Mouse (Mus musculus) hindbrain, postnatal 0 days (tissue): ENCODE measurements around the gene Mylpf. TPM values are rescaled to one million over a fixed set of nuclear protein-coding genes. Genes with fewer than 3 reads are reported as not detected.
"Not testable (repeated sequence)": the region's sequence is repeated elsewhere in the genome, so short reads cannot be mapped to it uniquely, and the experiment has no call there.

ENCODE experiments used
- ATAC-seq: fragments of 200-750 bp; cut with Nextera tagmentation; 2 replicates; pipeline ENCODE4 v1.8.0; 2017; ENCODE audit warnings: mild to moderate bottlenecking, moderate TSS enrichment, moderate library complexity
- DNase-seq: peaks from one replicate; pipeline ENCODE4 v3.0.0-alpha.2; 2015; ENCODE audit warnings: low spot score
- H3K27ac ChIP-seq: fragments of 300-500 bp; sonication (generic); 2 replicates; pipeline ENCODE4 v1.5.1; 2014; ENCODE audit warnings: mild to moderate bottlenecking
- H3K27me3 ChIP-seq: fragments of 300-500 bp; sonication (generic); 2 replicates; pipeline ENCODE4 v1.6.1; 2014; ENCODE audit warnings: low read length, mixed read lengths; ENCODE audit not compliant: insufficient read depth
- H3K36me3 ChIP-seq: fragments of 300-500 bp; sonication (generic); 2 replicates; pipeline ENCODE4 v1.6.1; 2014; ENCODE audit warnings: low read length, mixed read lengths; ENCODE audit not compliant: insufficient read depth
- H3K4me1 ChIP-seq: fragments of 300-500 bp; sonication (generic); 2 replicates; pipeline ENCODE4 v1.6.1; 2014; ENCODE audit warnings: antibody characterized with exemption, low read length, mixed read lengths; ENCODE audit not compliant: insufficient read depth
- H3K4me2 ChIP-seq: fragments of 300-500 bp; sonication (generic); 2 replicates; pipeline ENCODE4 v1.6.1; 2014; ENCODE audit warnings: low read depth, mild to moderate bottlenecking, low read length, moderate library complexity, mixed read lengths
- H3K4me3 ChIP-seq: fragments of 300-500 bp; sonication (generic); 2 replicates; pipeline ENCODE4 v1.5.1; 2014; ENCODE audit warnings: low read length
- H3K9ac ChIP-seq: fragments of 300-500 bp; sonication (generic); replicated peaks from 2 replicates; pipeline ENCODE4 v1.6.1; 2014; ENCODE audit warnings: mild to moderate bottlenecking, low read length, moderate library complexity, mixed read lengths
- H3K9me3 ChIP-seq: fragments of 300-500 bp; sonication (generic); 2 replicates; pipeline ENCODE4 v1.6.1; 2016; ENCODE audit warnings: low read length, mixed read lengths
- CTCF ChIP-seq: IDR thresholded peaks from 2 replicates; pipeline ENCODE4 v1.5.1; 2016; ENCODE audit warnings: antibody characterized with exemption, control low read depth, low read depth
- WGBS: fragments of 180-500 bp; shearing (Covaris S2); extraction: QIAGEN DNeasy Blood & Tissue Kit; methylation state at CpG from one replicate; pipeline ENCODE4 v1.1.7; 2014; 5-methylcytosine and 5-hydroxymethylcytosine counted together
- polyA plus RNA-seq: library from polyadenylated mRNA; unstranded; fragments of >200 nt; fragmentation: Nextera tagmentation; extraction: Ambion mirVana; gene quantifications from 2 replicates; pipeline ENCODE4 v1.2.1, GENCODE M21; 2015
- total RNA-seq: library from RNA; depleted of rRNA; stranded (reverse); fragments of >200 nt; gene quantifications from 2 replicates; pipeline ENCODE4 v1.2.3, GENCODE M21; 2014

Mylpf gene
- total and polyA plus RNA-seq, 2 experiments from 2014 or later, result 3.0 TPM; not detected in 1

GRCm38 (mm10) chr7:127243870-127244657 lies 35.4 kb downstream of the Mylpf start, which contains the start of gene Zfp771:
TSS of gene Zfp771 (plus strand) at chr7:127244274.
- peak; percentile 97 for DNase-seq
- no peaks in the 10 kb centered on the region for H3K27me3 ChIP-seq
- peak within 1 kb of the TSS; percentile 84 for H3K9ac ChIP-seq
- peaks cover 3% of the 10 kb centered on the region; the same call in 1 of the 2 replicates for H3K36me3 ChIP-seq
- WGBS, result under 1% methylated on average over 53 of the region's 56 CpGs
- H3K9me3 ChIP-seq, result no peaks in the 10 kb centered on the region
- H3K4me2 ChIP-seq, result peak within 1 kb of the TSS; percentile 81
- H3K4me1 ChIP-seq, result peaks cover 14% of the 10 kb centered on the region
- peak within 1 kb of the TSS; percentile 94 for H3K27ac ChIP-seq
- ATAC-seq, result peak; percentile 97
- TF ChIP-seq CTCF, result no peak
- peak within 1 kb of the TSS; percentile 76 for H3K4me3 ChIP-seq

GRCm38 (mm10) chr7:127244658-127245510 lies 36.2 kb downstream of the Mylpf start:
- TF ChIP-seq CTCF, result no peak
- DNase-seq (peak; percentile 25), ATAC-seq (peak; percentile 77)
- H3K27ac ChIP-seq, result peak overlapping the region; percentile 94
- 10% methylated on average over 31 of the region's 33 CpGs for WGBS
- H3K4me2 ChIP-seq, result peak overlapping the region; percentile 81
- no peaks in the 10 kb centered on the region for H3K27me3 ChIP-seq
- H3K9me3 ChIP-seq, result no peaks in the 10 kb centered on the region
- peak overlapping the region; percentile 76 for H3K4me3 ChIP-seq
- H3K36me3 ChIP-seq, result peaks cover 5% of the 10 kb centered on the region; the same call in 1 of the 2 replicates
- H3K9ac ChIP-seq, result peak overlapping the region; percentile 84
- peaks cover 14% of the 10 kb centered on the region for H3K4me1 ChIP-seq

GRCm38 (mm10) chr7:127250511-127250910 lies 41.8 kb downstream of the Mylpf start:
- H3K4me1 ChIP-seq, DNase-seq: not testable (repeated sequence)
- 93% methylated on average over 8 of the region's 8 CpGs for WGBS

GRCm38 (mm10) chr7:127252414-127252813 lies 43.7 kb downstream of the Mylpf start:
- 83% methylated on average over 2 of the region's 2 CpGs for WGBS
- Histone ChIP-seq H3K27ac (0 out of 2 replicates have a peak overlapping the region, but pooled peaks have one; percentile 97), H3K4me3 (no peak overlapping the region), H3K9ac (no peak overlapping the region), H3K27me3 (no peaks in the 10 kb centered on the region), H3K9me3 (no peaks in the 10 kb centered on the region), H3K36me3 (peaks cover 5% of the 10 kb centered on the region; the same call in 1 of the 2 replicates), H3K4me2 (no peak overlapping the region), H3K4me1 (no peaks in the 10 kb centered on the region)
- ATAC-seq (no peak), DNase-seq (peak; percentile 49)
- peak; percentile 63 for TF ChIP-seq CTCF

More at GRCm38 (mm10) chr7:127250511-127250910, 41.8 kb downstream of the Mylpf start:
- not testable (repeated sequence) for H3K36me3 ChIP-seq, H3K27me3 ChIP-seq, H3K9me3 ChIP-seq, H3K4me3 ChIP-seq, H3K4me2 ChIP-seq, H3K9ac ChIP-seq, ATAC-seq, H3K27ac ChIP-seq

GRCm38 (mm10) chr7:127253341-127253740 lies 44.7 kb downstream of the Mylpf start:
- peak overlapping the region; percentile 75 for H3K4me2 ChIP-seq
- no peak for ATAC-seq
- no peaks in the 10 kb centered on the region for H3K27me3 ChIP-seq
- no peaks in the 10 kb centered on the region for H3K4me1 ChIP-seq
- H3K27ac ChIP-seq, result peak overlapping the region; percentile 97
- WGBS, result 75% methylated on average over 6 of the region's 6 CpGs
- peak overlapping the region; percentile 68 for H3K9ac ChIP-seq
- 0 out of 2 replicates have a peak, but pooled peaks cover 4% of the 10 kb centered on the region for H3K36me3 ChIP-seq
- TF ChIP-seq CTCF, result no peak
- no peak for DNase-seq
- peak overlapping the region; percentile 55 for H3K4me3 ChIP-seq
- no peaks in the 10 kb centered on the region for H3K9me3 ChIP-seq

- Histone ChIP-seq H3K4me1 (no peaks in the 10 kb centered on the region), H3K9me3 (no peaks in the 10 kb centered on the region), H3K36me3 (0 out of 2 replicates have a peak, but pooled peaks cover 4% of the 10 kb centered on the region), H3K27ac (peak overlapping the region; percentile 97), H3K4me2 (peak overlapping the region; percentile 75), H3K27me3 (no peaks in the 10 kb centered on the region), H3K9ac (peak overlapping the region; percentile 68), H3K4me3 (peak overlapping the region; percentile 55)
- DNase-seq (peak; percentile 100), ATAC-seq (peak; percentile 95)
- WGBS, result under 1% methylated on average over 136 of the region's 136 CpGs
- TF ChIP-seq CTCF, result no peak
Measured at GRCm38 (mm10) chr7:127253821-127254769, 45.4 kb downstream of the Mylpf start.
